Mouse (Mus musculus) hindbrain, postnatal 0 days (tissue): Measurements from ENCODE around the gene Colgalt2. TPM values are rescaled to one million over a fixed set of nuclear protein-coding genes. Genes with fewer than 3 reads are reported as not detected.
A peak's percentile ranks its signal among the peaks of the same experiment; 100 is the strongest.

Experiments
- ATAC-seq: fragments of 200-750 bp; cut with Nextera tagmentation; 2 replicates; pipeline ENCODE4 v1.8.0; 2017; ENCODE audit warnings: mild to moderate bottlenecking, moderate TSS enrichment, moderate library complexity
- DNase-seq: peaks from one replicate; pipeline ENCODE4 v3.0.0-alpha.2; 2015; ENCODE audit warnings: low spot score
- H3K27ac ChIP-seq: fragments of 300-500 bp; sonication (generic); 2 replicates; pipeline ENCODE4 v1.5.1; 2014; ENCODE audit warnings: mild to moderate bottlenecking
- H3K27me3 ChIP-seq: fragments of 300-500 bp; sonication (generic); 2 replicates; pipeline ENCODE4 v1.6.1; 2014; ENCODE audit warnings: low read length, mixed read lengths; ENCODE audit not compliant: insufficient read depth
- H3K36me3 ChIP-seq: fragments of 300-500 bp; sonication (generic); 2 replicates; pipeline ENCODE4 v1.6.1; 2014; ENCODE audit warnings: low read length, mixed read lengths; ENCODE audit not compliant: insufficient read depth
- H3K4me1 ChIP-seq: fragments of 300-500 bp; sonication (generic); 2 replicates; pipeline ENCODE4 v1.6.1; 2014; ENCODE audit warnings: antibody characterized with exemption, low read length, mixed read lengths; ENCODE audit not compliant: insufficient read depth
- H3K4me2 ChIP-seq: fragments of 300-500 bp; sonication (generic); 2 replicates; pipeline ENCODE4 v1.6.1; 2014; ENCODE audit warnings: low read depth, mild to moderate bottlenecking, low read length, moderate library complexity, mixed read lengths
- H3K4me3 ChIP-seq: fragments of 300-500 bp; sonication (generic); 2 replicates; pipeline ENCODE4 v1.5.1; 2014; ENCODE audit warnings: low read length
- H3K9ac ChIP-seq: fragments of 300-500 bp; sonication (generic); replicated peaks from 2 replicates; pipeline ENCODE4 v1.6.1; 2014; ENCODE audit warnings: mild to moderate bottlenecking, low read length, moderate library complexity, mixed read lengths
- H3K9me3 ChIP-seq: fragments of 300-500 bp; sonication (generic); 2 replicates; pipeline ENCODE4 v1.6.1; 2016; ENCODE audit warnings: low read length, mixed read lengths
- CTCF ChIP-seq: IDR thresholded peaks from 2 replicates; pipeline ENCODE4 v1.5.1; 2016; ENCODE audit warnings: antibody characterized with exemption, control low read depth, low read depth
- WGBS: fragments of 180-500 bp; shearing (Covaris S2); extraction: QIAGEN DNeasy Blood & Tissue Kit; methylation state at CpG from one replicate; pipeline ENCODE4 v1.1.7; 2014; 5-methylcytosine and 5-hydroxymethylcytosine counted together
- polyA plus RNA-seq: library from polyadenylated mRNA; unstranded; fragments of >200 nt; fragmentation: Nextera tagmentation; extraction: Ambion mirVana; gene quantifications from 2 replicates; pipeline ENCODE4 v1.2.1, GENCODE M21; 2015
- total RNA-seq: library from RNA; depleted of rRNA; stranded (reverse); fragments of >200 nt; gene quantifications from 2 replicates; pipeline ENCODE4 v1.2.3, GENCODE M21; 2014

Colgalt2 gene
- total and polyA plus RNA-seq, 2 experiments from 2014 or later: 3.4 to 6.6 TPM

- ATAC-seq (no peak), DNase-seq (no peak)
- Histone ChIP-seq H3K4me2 (no peak overlapping the region), H3K27ac (no peak overlapping the region), H3K9me3 (no peaks in the 10 kb centered on the region), H3K4me1 (peaks cover 3% of the 10 kb centered on the region; the same call in 1 of the 2 replicates), H3K27me3 (no peaks in the 10 kb centered on the region), H3K4me3 (no peak overlapping the region), H3K36me3 (peaks cover 6% of the 10 kb centered on the region; the same call in 1 of the 2 replicates), H3K9ac (no peak overlapping the region)
- no peak for TF ChIP-seq CTCF
- WGBS: 93% methylated on average over 3 of the region's 3 CpGs
These were observed 129.1 kb downstream of the Colgalt2 start for GRCm38 (mm10) chr1:152528778-152529177.

- H3K4me2 ChIP-seq: no peak overlapping the region
- no peak for DNase-seq
- H3K4me3 ChIP-seq: no peak overlapping the region
- H3K9me3 ChIP-seq: no peaks in the 10 kb centered on the region
- 0 out of 2 replicates have a peak, but pooled peaks cover 6% of the 10 kb centered on the region for H3K36me3 ChIP-seq
- peak; percentile 35; the same call in 1 of the 2 replicates for ATAC-seq
- TF ChIP-seq CTCF: no peak
- no peak overlapping the region for H3K27ac ChIP-seq
- no peaks in the 10 kb centered on the region for H3K27me3 ChIP-seq
- H3K4me1 ChIP-seq: no peaks in the 10 kb centered on the region
- 69% methylated on average over 15 of the region's 15 CpGs for WGBS
- no peak overlapping the region for H3K9ac ChIP-seq
These were observed 131.9 kb downstream of the Colgalt2 start for GRCm38 (mm10) chr1:152531498-152531897.

GRCm38 (mm10) chr1:152534531-152534930, 134.9 kb downstream of the Colgalt2 start:
- ATAC-seq: no peak
- no peaks in the 10 kb centered on the region for H3K9me3 ChIP-seq
- H3K4me3 ChIP-seq: no peak overlapping the region
- no peaks in the 10 kb centered on the region for H3K36me3 ChIP-seq
- no peak overlapping the region for H3K9ac ChIP-seq
- no peak for TF ChIP-seq CTCF
- WGBS: 89% methylated on average over 7 of the region's 7 CpGs
- H3K27ac ChIP-seq: no peak overlapping the region
- no peaks in the 10 kb centered on the region for H3K27me3 ChIP-seq
- no peak for DNase-seq
- H3K4me2 ChIP-seq: no peak overlapping the region
- no peaks in the 10 kb centered on the region for H3K4me1 ChIP-seq

DNA sequence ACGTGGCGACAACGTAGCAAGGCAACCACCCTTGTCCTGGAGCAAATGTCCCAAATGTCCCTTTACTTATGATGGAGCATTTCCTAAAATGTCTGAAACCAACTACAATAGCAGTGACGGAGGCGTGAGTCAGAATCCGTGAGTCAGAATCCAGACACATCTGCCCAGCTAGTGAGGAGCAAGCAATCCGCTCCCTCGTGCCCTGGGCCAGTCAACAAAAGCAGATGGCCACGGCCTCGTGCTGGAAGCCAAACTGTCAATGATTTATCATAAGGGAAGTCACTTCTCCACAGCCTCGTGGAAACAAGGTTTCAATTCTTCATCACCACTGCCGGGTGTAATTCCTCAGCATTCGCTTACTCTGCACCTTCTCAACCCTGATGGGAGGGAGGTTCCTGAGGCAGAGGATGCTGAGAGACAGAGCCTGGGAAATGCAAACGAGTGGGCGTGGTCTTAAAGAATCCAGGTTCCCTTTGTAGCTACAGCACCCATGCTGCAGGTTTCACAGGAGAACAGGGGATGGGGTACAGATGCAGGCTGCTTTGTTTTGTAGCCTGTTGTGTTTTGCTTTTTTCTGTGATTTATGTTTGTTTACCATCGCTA, 136.9 kb downstream of the Colgalt2 start:
- peak; percentile 45 for DNase-seq

GRCm38 (mm10) chr1:152537186-152537585, 137.6 kb downstream of the Colgalt2 start:
- H3K9ac ChIP-seq: no peak overlapping the region
- no peak overlapping the region for H3K4me3 ChIP-seq
- H3K27me3 ChIP-seq: no peaks in the 10 kb centered on the region
- TF ChIP-seq CTCF: no peak
- no peak overlapping the region for H3K4me2 ChIP-seq
- peak; percentile 72 for ATAC-seq
- H3K9me3 ChIP-seq: no peaks in the 10 kb centered on the region
- H3K4me1 ChIP-seq: no peaks in the 10 kb centered on the region
- DNase-seq: no peak
- no peak overlapping the region for H3K27ac ChIP-seq
- no peaks in the 10 kb centered on the region for H3K36me3 ChIP-seq
- WGBS: 59% methylated on average over 13 of the region's 13 CpGs

More for the DNA sequence above, 136.9 kb downstream of the Colgalt2 start:
- TF ChIP-seq CTCF: no peak
- no peaks in the 10 kb centered on the region for H3K27me3 ChIP-seq
- peak; percentile 41 for ATAC-seq
- H3K4me2 ChIP-seq: no peak overlapping the region
- H3K27ac ChIP-seq: no peak overlapping the region
- H3K9ac ChIP-seq: no peak overlapping the region
- WGBS: 47% methylated on average over 16 of the region's 16 CpGs
- H3K4me1 ChIP-seq: no peaks in the 10 kb centered on the region
- H3K9me3 ChIP-seq: no peaks in the 10 kb centered on the region
- no peaks in the 10 kb centered on the region for H3K36me3 ChIP-seq
- H3K4me3 ChIP-seq: no peak overlapping the region

DNA sequence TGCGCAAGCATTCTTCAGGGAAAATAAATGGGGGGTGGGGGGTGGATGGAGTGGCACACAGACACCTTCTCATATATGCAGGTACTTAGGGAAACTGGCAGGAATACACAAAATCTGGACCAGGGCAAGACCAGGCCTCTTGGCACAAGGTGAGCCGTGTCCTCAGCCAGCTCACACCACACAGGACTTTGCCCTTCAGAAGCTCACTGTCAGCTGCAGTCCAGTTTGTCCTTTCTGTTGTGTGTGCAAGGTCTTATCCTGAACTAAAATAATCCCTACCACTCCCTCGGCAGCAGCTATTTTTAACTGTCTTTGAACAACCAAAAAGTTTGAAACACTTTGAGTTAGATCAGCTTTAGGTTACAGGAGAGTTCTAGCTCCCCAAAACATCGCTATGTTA, 139.2 kb downstream of the Colgalt2 start:
- 90% methylated on average over 4 of the region's 4 CpGs for WGBS
- TF ChIP-seq CTCF: no peak

DNA sequence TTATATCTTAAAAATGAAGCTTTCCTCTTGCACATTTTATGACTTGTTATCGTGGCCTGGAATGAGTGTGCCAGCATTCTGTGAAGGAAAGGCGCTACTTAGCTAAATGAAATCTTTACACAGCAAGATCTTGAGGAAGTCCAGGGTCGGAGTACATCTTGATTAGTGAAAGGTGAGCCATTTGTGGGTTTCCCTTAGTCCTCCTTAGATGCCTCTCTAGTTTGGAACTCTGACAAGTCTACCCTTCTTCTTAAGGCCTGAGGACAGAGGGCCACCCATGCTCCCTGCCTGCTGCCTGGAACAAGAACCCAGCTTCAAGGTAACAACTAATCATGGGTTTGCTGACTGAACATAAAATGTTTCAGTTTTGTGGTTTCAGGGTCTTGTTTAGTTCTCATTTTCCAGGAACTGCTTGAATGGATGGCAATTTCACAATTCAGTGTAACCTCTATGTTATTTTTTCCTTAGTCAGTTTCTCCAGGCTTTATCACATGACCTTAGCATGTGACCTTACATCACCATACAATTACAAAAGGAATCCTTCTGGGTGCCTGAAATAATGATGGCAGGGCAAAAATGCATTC, 140.8 kb downstream of the Colgalt2 start:
- H3K27me3 ChIP-seq: no peaks in the 10 kb centered on the region
- H3K36me3 ChIP-seq: no peaks in the 10 kb centered on the region; the same call in 1 of the 2 replicates
- H3K9me3 ChIP-seq: no peaks in the 10 kb centered on the region
- no peaks in the 10 kb centered on the region for H3K4me1 ChIP-seq
- DNase-seq (no peak), ATAC-seq (no peak)
- H3K4me2 ChIP-seq: no peak overlapping the region
- no peak overlapping the region for H3K9ac ChIP-seq
- H3K4me3 ChIP-seq: no peak overlapping the region
- TF ChIP-seq CTCF: no peak
- H3K27ac ChIP-seq: no peak overlapping the region
- WGBS: 94% methylated on average over 3 of the region's 3 CpGs

More for the DNA sequence above, 139.2 kb downstream of the Colgalt2 start:
- no peak for DNase-seq
- Histone ChIP-seq H3K4me1 (no peaks in the 10 kb centered on the region), H3K4me2 (no peak overlapping the region), H3K36me3 (no peaks in the 10 kb centered on the region; the same call in 1 of the 2 replicates), H3K27me3 (no peaks in the 10 kb centered on the region), H3K9me3 (no peaks in the 10 kb centered on the region), H3K4me3 (no peak overlapping the region), H3K9ac (no peak overlapping the region), H3K27ac (no peak overlapping the region)
- no peak for ATAC-seq
